Mouse (Mus musculus) forebrain, postnatal 0 days (tissue): Measurements from ENCODE around the gene Grxcr1. TPM values are rescaled to one million over a fixed set of nuclear protein-coding genes. Genes with fewer than 3 reads are reported as not detected.

ENCODE experiments used
- ATAC-seq: fragments of 200-750 bp; cut with Nextera tagmentation; 2 replicates; pipeline ENCODE4 v1.8.0; 2017; ENCODE audit warnings: mild to moderate bottlenecking, moderate library complexity
- DNase-seq: peaks from one replicate; pipeline ENCODE4 v3.0.0-alpha.2; 2015
- H3K27ac ChIP-seq: fragments of 300-500 bp; sonication (generic); 2 replicates; pipeline ENCODE4 v1.5.1; 2014; ENCODE audit warnings: low read depth, mild to moderate bottlenecking, antibody characterized with exemption, low read length, moderate library complexity, mixed read lengths
- H3K27me3 ChIP-seq: fragments of 300-500 bp; sonication (generic); 2 replicates; pipeline ENCODE4 v1.6.1; 2014; ENCODE audit warnings: mild to moderate bottlenecking, low read length, mixed read lengths; ENCODE audit not compliant: insufficient read depth
- H3K36me3 ChIP-seq: fragments of 300-500 bp; sonication (generic); 2 replicates; pipeline ENCODE4 v1.6.1; 2014; ENCODE audit warnings: mild to moderate bottlenecking, moderate library complexity; ENCODE audit not compliant: insufficient read depth
- H3K4me1 ChIP-seq: fragments of 300-500 bp; sonication (generic); 2 replicates; pipeline ENCODE4 v1.6.1; 2014; ENCODE audit warnings: antibody characterized with exemption; ENCODE audit not compliant: insufficient read depth
- H3K4me2 ChIP-seq: fragments of 300-500 bp; sonication (generic); 2 replicates; pipeline ENCODE4 v1.6.1; 2014; ENCODE audit warnings: low read depth, mild to moderate bottlenecking, moderate library complexity
- H3K4me3 ChIP-seq: fragments of 300-500 bp; sonication (generic); 2 replicates; pipeline ENCODE4 v1.5.1; 2014; ENCODE audit warnings: low read depth, low read length, mixed read lengths
- H3K9ac ChIP-seq: fragments of 300-500 bp; sonication (generic); 2 replicates; pipeline ENCODE4 v1.6.1; 2014; ENCODE audit warnings: mild to moderate bottlenecking
- H3K9me3 ChIP-seq: fragments of 300-500 bp; sonication (generic); 2 replicates; pipeline ENCODE4 v1.6.1; 2016; ENCODE audit warnings: low read length
- CTCF ChIP-seq: sonication (generic); IDR thresholded peaks from 2 replicates; pipeline ENCODE4 v1.5.1; 2016; ENCODE audit warnings: antibody characterized with exemption, control low read depth, low read depth
- WGBS: fragments of 180-500 bp; shearing (Covaris S2); extraction: QIAGEN DNeasy Blood & Tissue Kit; methylation state at CpG from one replicate; pipeline ENCODE4 v1.1.7; 2014; 5-methylcytosine and 5-hydroxymethylcytosine counted together
- polyA plus RNA-seq: library from polyadenylated mRNA; unstranded; fragments of >200 nt; fragmentation: Nextera tagmentation; extraction: Ambion mirVana; gene quantifications from 2 replicates; pipeline ENCODE4 v1.2.1, GENCODE M21; 2015
- total RNA-seq: library from RNA; depleted of rRNA; stranded (reverse); fragments of >200 nt; gene quantifications from 2 replicates; pipeline ENCODE4 v1.2.3, GENCODE M21; 2014; rRNA removed

Gene Grxcr1
- total RNA-seq (not detected in 2 replicates), polyA plus RNA-seq (not detected in 2 replicates)

DNA sequence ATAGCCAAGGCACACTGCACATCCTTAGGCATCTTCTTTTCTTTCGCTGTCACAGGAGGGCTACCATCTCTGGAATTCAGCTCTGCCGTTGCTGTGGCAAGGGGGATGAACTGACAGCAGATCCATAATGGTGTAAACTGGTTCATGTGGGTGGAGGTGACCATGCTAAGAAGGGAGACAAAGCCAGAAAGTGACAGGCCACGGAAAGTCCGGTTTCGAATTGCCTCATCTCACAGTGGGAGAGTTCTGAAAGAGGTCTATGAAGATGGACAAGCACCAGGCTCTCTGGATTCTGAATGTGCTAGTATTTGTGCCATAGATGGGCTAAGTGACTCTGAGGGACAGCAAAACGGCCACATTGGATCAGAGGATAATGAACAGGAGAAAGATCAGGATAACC, at the start of gene Grxcr1:
Gene Grxcr1 (plus strand): TSS at position 92 of the 400 bp plus-strand sequence.
- H3K36me3 ChIP-seq = no peaks in the 10 kb centered on the region
- TF ChIP-seq CTCF = no peak
- H3K9me3 ChIP-seq = no peaks in the 10 kb centered on the region
- WGBS = 89% methylated on average over 6 of the region's 6 CpGs
- DNase-seq (no peak), ATAC-seq (no peak)
- no peaks in the 10 kb centered on the region for H3K27me3 ChIP-seq
- no peak within 1 kb of the TSS for H3K9ac ChIP-seq
- H3K27ac ChIP-seq = no peak within 1 kb of the TSS
- no peak within 1 kb of the TSS for H3K4me2 ChIP-seq
- no peaks in the 10 kb centered on the region for H3K4me1 ChIP-seq
- H3K4me3 ChIP-seq = no peak within 1 kb of the TSS

GRCm38 (mm10) chr5:67981946-67982526, 49.6 kb upstream of the Grxcr1 start:
- Histone ChIP-seq H3K27ac (no peak overlapping the region), H3K27me3 (no peaks in the 10 kb centered on the region), H3K36me3 (no peaks in the 10 kb centered on the region), H3K4me2 (no peak overlapping the region), H3K4me1 (no peaks in the 10 kb centered on the region), H3K9ac (no peak overlapping the region), H3K4me3 (no peak overlapping the region), H3K9me3 (no peaks in the 10 kb centered on the region)
- ATAC-seq = no peak
- no peak for DNase-seq
- whole genome bisulfite sequencing = 55% methylated on average over 3 of the region's 3 CpGs
- no peak for TF ChIP-seq CTCF

DNA sequence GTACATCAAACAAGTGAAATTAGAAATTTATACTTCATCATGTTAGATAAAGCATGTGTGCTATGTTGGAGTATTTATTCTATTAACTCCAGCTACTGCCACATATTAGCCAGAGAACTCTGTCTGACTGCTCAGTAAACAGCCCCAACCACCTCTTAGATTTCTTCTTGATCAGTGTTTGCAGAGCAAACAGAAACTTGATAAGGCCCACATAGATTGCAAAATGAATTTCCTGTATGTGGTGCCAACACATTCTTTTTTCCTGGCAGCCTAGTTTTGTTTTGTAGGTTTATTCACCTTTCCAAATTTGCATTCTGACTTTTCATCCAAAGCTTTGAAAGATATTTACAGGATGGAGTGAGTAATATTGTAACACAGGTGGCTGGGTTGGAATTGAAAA, 41.2 kb upstream of the Grxcr1 start:
- DNase-seq (no peak), ATAC-seq (no peak)
- Histone ChIP-seq H3K36me3 (no peaks in the 10 kb centered on the region), H3K27ac (no peak overlapping the region), H3K9me3 (no peaks in the 10 kb centered on the region), H3K9ac (no peak overlapping the region), H3K4me3 (no peak overlapping the region), H3K27me3 (no peaks in the 10 kb centered on the region), H3K4me2 (no peak overlapping the region), H3K4me1 (no peaks in the 10 kb centered on the region)
- no peak for TF ChIP-seq CTCF

- DNase-seq (peak; percentile 72), ATAC-seq (peak; percentile 87)
- H3K36me3 ChIP-seq = no peaks in the 10 kb centered on the region
- no peaks in the 10 kb centered on the region for H3K4me1 ChIP-seq
- H3K27ac ChIP-seq = no peak overlapping the region
- no peak overlapping the region for H3K9ac ChIP-seq
- H3K4me3 ChIP-seq = no peak overlapping the region
- no peak overlapping the region for H3K4me2 ChIP-seq
- no peaks in the 10 kb centered on the region; the same call in 1 of the 2 replicates for H3K27me3 ChIP-seq
- peak; percentile 26; the same call in 1 of the 2 replicates for TF ChIP-seq CTCF
- 66% methylated on average over 6 of the region's 6 CpGs for WGBS
- H3K9me3 ChIP-seq = no peaks in the 10 kb centered on the region
These were observed 29.0 kb upstream of the Grxcr1 start for GRCm38 (mm10) chr5:68002611-68003010.

- no peak overlapping the region for H3K4me2 ChIP-seq
- H3K27ac ChIP-seq = no peak overlapping the region
- H3K4me1 ChIP-seq = no peaks in the 10 kb centered on the region
- no peaks in the 10 kb centered on the region for H3K36me3 ChIP-seq
- no peak overlapping the region for H3K4me3 ChIP-seq
- DNase-seq (no peak), ATAC-seq (no peak)
- H3K27me3 ChIP-seq = no peaks in the 10 kb centered on the region; the same call in 1 of the 2 replicates
- TF ChIP-seq CTCF = no peak
- WGBS = 14% methylated on average over 2 of the region's 2 CpGs
- H3K9ac ChIP-seq = no peak overlapping the region
- H3K9me3 ChIP-seq = no peaks in the 10 kb centered on the region
These were observed 27.7 kb upstream of the Grxcr1 start for GRCm38 (mm10) chr5:68003904-68004303.

- WGBS = 75% methylated on average over 2 of the region's 2 CpGs
These were observed 27.2 kb upstream of the Grxcr1 start for GRCm38 (mm10) chr5:68004419-68004818.

GRCm38 (mm10) chr5:68007074-68007473, 24.6 kb upstream of the Grxcr1 start:
- Histone ChIP-seq H3K27ac (no peak overlapping the region), H3K9me3 (no peaks in the 10 kb centered on the region), H3K4me2 (no peak overlapping the region), H3K36me3 (no peaks in the 10 kb centered on the region), H3K4me1 (no peaks in the 10 kb centered on the region), H3K27me3 (no peaks in the 10 kb centered on the region), H3K9ac (no peak overlapping the region), H3K4me3 (no peak overlapping the region)
- ATAC-seq (no peak), DNase-seq (no peak)
- 83% methylated on average over 4 of the region's 4 CpGs for WGBS
- TF ChIP-seq CTCF = no peak

More at GRCm38 (mm10) chr5:68004419-68004818, 27.2 kb upstream of the Grxcr1 start:
- Histone ChIP-seq H3K4me3 (no peak overlapping the region), H3K36me3 (no peaks in the 10 kb centered on the region), H3K9ac (no peak overlapping the region), H3K4me1 (no peaks in the 10 kb centered on the region), H3K4me2 (no peak overlapping the region), H3K27ac (no peak overlapping the region), H3K27me3 (no peaks in the 10 kb centered on the region; the same call in 1 of the 2 replicates), H3K9me3 (no peaks in the 10 kb centered on the region)
- TF ChIP-seq CTCF = no peak
- ATAC-seq (no peak), DNase-seq (no peak)
